Mouse (Mus musculus): ENCODE measurements around the gene Pik3r1. TPM values are rescaled to one million over a fixed set of nuclear protein-coding genes. Genes with fewer than 3 reads are reported as not detected.
A peak's percentile ranks its signal among the peaks of the same experiment; 100 is the strongest.

Pik3r1 gene
- polyA plus RNA-seq, 1 experiment from 2014 or later = 63.3 TPM

GRCm38 (mm10) chr13:101761617-101762016 lies 6.4 kb downstream of the Pik3r1 start:
- no peaks in the 10 kb centered on the region for H3K9me3 ChIP-seq (ENCODE audit: control insufficient read depth, low read length)
- ATAC-seq (ENCODE audit: low FRiP score, low TSS enrichment) = no peak
- no peak overlapping the region for H3K27ac ChIP-seq (replicated peaks; ENCODE audit: low read depth, low read length)
- no peak overlapping the region for H3K9ac ChIP-seq (replicated peaks; ENCODE audit: low read length)
- H3K36me3 ChIP-seq (ENCODE audit: control insufficient read depth, insufficient read depth, low read length) = peaks cover 12% of the 10 kb centered on the region
- no peak for DNase-seq
- WGBS = 64% methylated on average over 5 of the region's 5 CpGs
- no peaks in the 10 kb centered on the region for H3K27me3 ChIP-seq (ENCODE audit: control insufficient read depth, insufficient read depth, low read length)
- no peak overlapping the region for H3K4me2 ChIP-seq (ENCODE audit: low read length)
- peaks cover 46% of the 10 kb centered on the region for H3K4me1 ChIP-seq (ENCODE audit: control insufficient read depth, insufficient read depth, low read length)
- no peak overlapping the region for H3K4me3 ChIP-seq (replicated peaks; ENCODE audit: low read depth, low read length)

DNA sequence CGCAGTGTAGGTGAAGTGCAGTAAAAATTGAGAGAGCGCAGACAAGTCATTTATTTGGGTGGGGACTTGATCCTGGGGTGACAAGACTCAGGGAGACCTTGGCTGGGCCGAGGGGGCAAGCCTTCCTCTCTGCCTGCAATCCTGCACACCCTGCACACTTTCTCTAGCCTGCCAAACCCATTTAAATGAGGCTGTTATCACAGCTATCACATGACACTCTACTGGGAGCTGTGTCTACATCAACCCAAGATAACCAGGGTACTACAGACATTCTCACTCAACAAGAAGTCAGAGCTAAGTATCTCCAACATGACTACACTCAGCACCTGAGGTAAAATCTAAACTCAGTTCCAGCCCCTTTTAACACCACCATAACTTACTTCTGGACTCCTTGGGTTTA lies 7.1 kb downstream of the Pik3r1 start:
- DNase-seq (no peak), ATAC-seq (ENCODE audit: low FRiP score, low TSS enrichment) (no peak)
- H3K9ac ChIP-seq (replicated peaks; ENCODE audit: low read length) = no peak overlapping the region
- no peak overlapping the region for H3K27ac ChIP-seq (replicated peaks; ENCODE audit: low read depth, low read length)
- 87% methylated on average over 3 of the region's 3 CpGs for WGBS
- H3K9me3 ChIP-seq (ENCODE audit: control insufficient read depth, low read length) = no peaks in the 10 kb centered on the region
- H3K4me2 ChIP-seq (ENCODE audit: low read length) = no peak overlapping the region
- H3K4me1 ChIP-seq (ENCODE audit: control insufficient read depth, insufficient read depth, low read length) = peaks cover 42% of the 10 kb centered on the region
- no peak overlapping the region for H3K4me3 ChIP-seq (replicated peaks; ENCODE audit: low read depth, low read length)
- H3K36me3 ChIP-seq (ENCODE audit: control insufficient read depth, insufficient read depth, low read length) = peaks cover 17% of the 10 kb centered on the region
- H3K27me3 ChIP-seq (ENCODE audit: control insufficient read depth, insufficient read depth, low read length) = no peaks in the 10 kb centered on the region

- H3K36me3 ChIP-seq (ENCODE audit: control insufficient read depth, insufficient read depth, low read length) = peaks cover 19% of the 10 kb centered on the region
- H3K4me3 ChIP-seq (replicated peaks; ENCODE audit: low read depth, low read length) = no peak overlapping the region
- WGBS = 35% methylated on average over 8 of the region's 8 CpGs
- no peaks in the 10 kb centered on the region for H3K9me3 ChIP-seq (ENCODE audit: control insufficient read depth, low read length)
- ATAC-seq (ENCODE audit: low FRiP score, low TSS enrichment) = no peak
- no peak overlapping the region for H3K9ac ChIP-seq (replicated peaks; ENCODE audit: low read length)
- DNase-seq = no peak
- H3K4me1 ChIP-seq (ENCODE audit: control insufficient read depth, insufficient read depth, low read length) = peaks cover 34% of the 10 kb centered on the region
- H3K27ac ChIP-seq (replicated peaks; ENCODE audit: low read depth, low read length) = no peak overlapping the region
- peak overlapping the region; percentile 12; the same call in 1 of the 2 replicates for H3K4me2 ChIP-seq (ENCODE audit: low read length)
- no peaks in the 10 kb centered on the region for H3K27me3 ChIP-seq (ENCODE audit: control insufficient read depth, insufficient read depth, low read length)
Measured at GRCm38 (mm10) chr13:101760001-101760687, 7.9 kb downstream of the Pik3r1 start.

GRCm38 (mm10) chr13:101759281-101759871 lies 8.6 kb downstream of the Pik3r1 start:
- Histone ChIP-seq H3K9ac (replicated peaks; ENCODE audit: low read length) (no peak overlapping the region), H3K27me3 (ENCODE audit: control insufficient read depth, insufficient read depth, low read length) (no peaks in the 10 kb centered on the region), H3K9me3 (ENCODE audit: control insufficient read depth, low read length) (no peaks in the 10 kb centered on the region), H3K36me3 (ENCODE audit: control insufficient read depth, insufficient read depth, low read length) (peaks cover 19% of the 10 kb centered on the region), H3K4me2 (ENCODE audit: low read length) (peak overlapping the region; percentile 12; the same call in 1 of the 2 replicates), H3K27ac (replicated peaks; ENCODE audit: low read depth, low read length) (no peak overlapping the region), H3K4me3 (replicated peaks; ENCODE audit: low read depth, low read length) (no peak overlapping the region), H3K4me1 (ENCODE audit: control insufficient read depth, insufficient read depth, low read length) (peaks cover 29% of the 10 kb centered on the region)
- ATAC-seq (ENCODE audit: low FRiP score, low TSS enrichment) (no peak), DNase-seq (no peak)
- WGBS = 19% methylated on average over 3 of the region's 3 CpGs

DNA sequence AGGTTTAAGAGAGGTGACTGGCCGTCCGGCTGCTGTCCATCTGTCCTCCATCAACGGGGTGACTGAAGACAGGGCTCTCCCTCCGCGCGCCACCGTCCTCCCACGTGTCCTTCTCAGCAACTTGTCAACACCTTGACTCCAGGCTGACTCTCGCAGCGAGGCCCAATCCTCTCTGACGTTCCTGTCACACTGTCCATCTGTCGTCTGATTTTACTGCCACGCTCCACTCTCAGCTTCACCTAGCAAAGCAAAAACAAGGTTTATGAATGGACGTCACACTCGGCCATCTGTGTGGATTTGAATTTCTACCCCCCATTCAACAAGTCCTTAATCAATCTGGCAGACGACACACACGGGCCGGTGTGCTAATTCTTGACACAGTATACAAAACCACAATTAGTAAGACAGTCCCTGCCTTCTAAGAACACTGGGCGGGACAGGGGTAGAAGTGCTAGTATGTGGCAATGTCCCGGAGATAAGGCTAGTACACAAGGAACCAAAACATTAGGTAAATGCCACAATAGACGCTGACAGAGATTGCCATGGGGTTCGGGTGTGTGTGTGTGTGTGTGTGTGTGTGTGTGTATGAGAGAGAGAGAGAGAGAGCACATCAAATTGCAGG lies 10.1 kb downstream of the Pik3r1 start:
- no peak for ATAC-seq (ENCODE audit: low FRiP score, low TSS enrichment)
- WGBS = 77% methylated on average over 22 of the region's 22 CpGs

DNA sequence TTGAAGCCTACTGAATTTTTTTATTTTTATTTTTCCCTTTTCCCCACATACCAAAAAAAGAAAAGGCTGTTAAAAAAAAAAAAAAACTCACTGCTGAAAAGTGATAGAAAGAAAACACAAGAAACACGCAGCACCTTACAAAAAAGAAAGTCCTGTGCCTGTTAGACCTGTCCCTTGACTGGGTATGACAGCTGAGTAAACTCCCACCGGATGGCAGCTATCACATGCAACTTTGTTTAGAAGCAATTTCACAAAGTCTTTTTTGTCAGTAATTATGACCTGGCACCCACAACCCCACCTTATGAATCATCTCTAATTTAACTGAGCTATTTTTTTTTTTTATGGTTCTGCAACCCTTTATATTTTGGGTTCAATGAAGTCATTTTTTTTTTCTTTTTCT lies 12.8 kb downstream of the Pik3r1 start:
- ATAC-seq (ENCODE audit: low FRiP score, low TSS enrichment) = no peak
- no peaks in the 10 kb centered on the region for H3K9me3 ChIP-seq (ENCODE audit: control insufficient read depth, low read length)
- H3K4me3 ChIP-seq (replicated peaks; ENCODE audit: low read depth, low read length) = no peak overlapping the region
- H3K27ac ChIP-seq (replicated peaks; ENCODE audit: low read depth, low read length) = no peak overlapping the region
- no peak overlapping the region for H3K9ac ChIP-seq (replicated peaks; ENCODE audit: low read length)
- peaks cover 13% of the 10 kb centered on the region for H3K4me1 ChIP-seq (ENCODE audit: control insufficient read depth, insufficient read depth, low read length)
- DNase-seq = no peak
- no peak overlapping the region for H3K4me2 ChIP-seq (ENCODE audit: low read length)
- 94% methylated on average over 2 of the region's 2 CpGs for WGBS
- H3K27me3 ChIP-seq (ENCODE audit: control insufficient read depth, insufficient read depth, low read length) = no peaks in the 10 kb centered on the region
- peaks cover 27% of the 10 kb centered on the region for H3K36me3 ChIP-seq (ENCODE audit: control insufficient read depth, insufficient read depth, low read length)

More for the DNA sequence above, 10.1 kb downstream of the Pik3r1 start:
- Histone ChIP-seq H3K27ac (replicated peaks; ENCODE audit: low read depth, low read length) (no peak overlapping the region), H3K9ac (replicated peaks; ENCODE audit: low read length) (no peak overlapping the region), H3K9me3 (ENCODE audit: control insufficient read depth, low read length) (no peaks in the 10 kb centered on the region), H3K4me1 (ENCODE audit: control insufficient read depth, insufficient read depth, low read length) (peaks cover 27% of the 10 kb centered on the region), H3K36me3 (ENCODE audit: control insufficient read depth, insufficient read depth, low read length) (peaks cover 27% of the 10 kb centered on the region), H3K4me3 (replicated peaks; ENCODE audit: low read depth, low read length) (no peak overlapping the region), H3K27me3 (ENCODE audit: control insufficient read depth, insufficient read depth, low read length) (no peaks in the 10 kb centered on the region), H3K4me2 (ENCODE audit: low read length) (no peak overlapping the region)
- DNase-seq = no peak

DNA sequence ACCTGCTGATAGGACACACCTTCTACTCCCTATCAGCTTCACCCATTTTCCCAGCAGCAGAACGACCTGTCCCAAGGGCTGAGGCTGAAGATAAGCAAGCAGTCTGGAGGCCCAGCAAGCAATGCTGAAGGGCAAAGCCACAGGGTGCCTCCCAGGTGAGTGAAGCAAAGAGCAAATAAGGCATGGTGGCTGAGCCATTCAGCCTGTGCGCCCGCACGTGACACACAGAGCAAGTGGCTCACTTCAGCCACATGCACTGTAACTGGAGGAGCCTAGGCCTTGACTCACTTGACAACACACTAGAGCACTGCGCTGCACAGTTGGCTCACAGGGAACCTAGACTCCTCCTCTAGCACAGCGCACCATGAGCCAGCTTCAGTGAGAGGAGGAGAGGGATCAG lies 14.4 kb downstream of the Pik3r1 start:
- Histone ChIP-seq H3K4me2 (ENCODE audit: low read length) (no peak overlapping the region), H3K9ac (replicated peaks; ENCODE audit: low read length) (no peak overlapping the region), H3K4me3 (replicated peaks; ENCODE audit: low read depth, low read length) (no peak overlapping the region), H3K27me3 (ENCODE audit: control insufficient read depth, insufficient read depth, low read length) (no peaks in the 10 kb centered on the region), H3K4me1 (ENCODE audit: control insufficient read depth, insufficient read depth, low read length) (peaks cover 2% of the 10 kb centered on the region; the same call in 1 of the 2 replicates), H3K9me3 (ENCODE audit: control insufficient read depth, low read length) (no peaks in the 10 kb centered on the region), H3K36me3 (ENCODE audit: control insufficient read depth, insufficient read depth, low read length) (peaks cover 27% of the 10 kb centered on the region), H3K27ac (replicated peaks; ENCODE audit: low read depth, low read length) (no peak overlapping the region)
- no peak for DNase-seq
- 81% methylated on average over 6 of the region's 6 CpGs for WGBS
- no peak for ATAC-seq (ENCODE audit: low FRiP score, low TSS enrichment)

GRCm38 (mm10) chr13:101751816-101752215 lies 16.2 kb downstream of the Pik3r1 start:
- H3K27me3 ChIP-seq (ENCODE audit: control insufficient read depth, insufficient read depth, low read length) = no peaks in the 10 kb centered on the region
- peaks cover 2% of the 10 kb centered on the region; the same call in 1 of the 2 replicates for H3K4me1 ChIP-seq (ENCODE audit: control insufficient read depth, insufficient read depth, low read length)
- H3K27ac ChIP-seq (replicated peaks; ENCODE audit: low read depth, low read length) = no peak overlapping the region
- H3K9ac ChIP-seq (replicated peaks; ENCODE audit: low read length) = no peak overlapping the region
- DNase-seq (no peak), ATAC-seq (ENCODE audit: low FRiP score, low TSS enrichment) (no peak)
- H3K4me2 ChIP-seq (ENCODE audit: low read length) = no peak overlapping the region
- no peaks in the 10 kb centered on the region for H3K9me3 ChIP-seq (ENCODE audit: control insufficient read depth, low read length)
- no peak overlapping the region for H3K4me3 ChIP-seq (replicated peaks; ENCODE audit: low read depth, low read length)
- 58% methylated on average over 4 of the region's 4 CpGs for WGBS
- H3K36me3 ChIP-seq (ENCODE audit: control insufficient read depth, insufficient read depth, low read length) = peaks cover 17% of the 10 kb centered on the region

Data from midbrain, embryonic 14.5 days (tissue).